Mouse (Mus musculus) testis, adult 10 weeks (tissue): ENCODE data around the gene Abcb11. TPM values are rescaled to one million over a fixed set of nuclear protein-coding genes. Genes with fewer than 3 reads are reported as not detected.

Experiments used
- polyA plus RNA-seq: library from polyadenylated mRNA; stranded (reverse); fragments of 350-450 nt; fragmentation: Illumina TruSeq; extraction: RNeasy Lipid Tissue Mini Kit (QIAGEN cat#74804); gene quantifications from one replicate; pipeline ENCODE4 v1.2.3, GENCODE M21; 2014; ENCODE audit warnings: low read depth, low replicate concordance

The Abcb11 gene
- polyA plus RNA-seq = 1.7 TPM

DNA sequence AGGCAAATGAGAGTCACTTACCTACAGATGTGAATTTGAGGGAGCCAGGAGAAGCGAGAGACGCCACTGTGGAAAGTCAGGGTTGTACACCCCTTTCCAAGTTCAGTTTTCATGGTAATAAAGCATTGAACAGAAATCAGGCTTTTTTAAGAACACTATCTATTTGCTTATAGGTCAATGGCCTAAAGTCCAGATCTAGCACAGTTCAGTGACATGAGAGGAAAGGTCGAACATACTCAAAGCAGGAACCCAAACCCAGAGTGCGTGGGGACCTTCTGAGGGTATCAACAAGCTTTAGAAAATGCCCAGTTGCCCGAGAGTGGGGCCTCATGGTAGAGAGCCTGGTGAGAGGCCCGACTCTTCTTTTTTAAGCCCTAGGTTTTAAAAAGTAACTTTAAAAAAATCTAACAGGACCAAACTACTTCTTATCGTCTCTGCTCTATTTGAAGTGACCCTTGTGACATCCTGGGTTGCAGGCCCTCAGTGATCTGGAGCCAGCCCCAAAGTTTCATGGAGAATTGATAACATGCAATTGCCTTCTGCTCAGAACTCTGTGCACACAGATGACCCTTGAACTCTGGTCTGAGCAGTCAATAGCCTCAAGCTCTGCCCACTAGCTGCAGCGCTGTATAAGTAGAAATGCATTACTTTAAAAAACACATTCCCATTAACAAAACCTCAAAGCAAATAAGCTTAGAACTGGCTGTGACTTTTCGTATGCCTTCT, at the start of gene Abcb11:
Gene Abcb11, minus strand, starts transcription at position 121 of the 726 bp plus-strand sequence.

DNA sequence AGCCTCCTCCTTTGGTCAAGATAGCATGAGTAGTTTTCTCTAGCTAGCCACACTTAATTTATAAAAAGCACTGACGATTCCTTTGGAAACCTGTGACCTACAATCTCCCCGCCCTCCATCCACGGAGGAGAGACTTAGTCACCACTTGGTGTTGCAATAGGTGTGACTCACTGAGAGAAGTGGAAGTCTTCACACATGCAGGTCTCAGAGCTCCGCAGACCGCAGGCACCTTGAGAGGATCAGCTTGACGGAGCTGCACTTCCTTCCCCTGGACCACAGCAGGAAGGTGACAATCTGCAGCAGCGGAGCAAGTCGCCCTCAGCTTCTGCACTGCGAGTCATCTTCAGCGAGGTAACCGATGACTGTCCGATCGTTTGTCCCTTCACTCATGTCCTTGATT, 37.9 kb upstream of the Abcb11 start, which contains the start of gene Dhrs9:
Gene Dhrs9, plus strand, starts transcription at position 165 of the 400 bp plus-strand sequence.

DNA sequence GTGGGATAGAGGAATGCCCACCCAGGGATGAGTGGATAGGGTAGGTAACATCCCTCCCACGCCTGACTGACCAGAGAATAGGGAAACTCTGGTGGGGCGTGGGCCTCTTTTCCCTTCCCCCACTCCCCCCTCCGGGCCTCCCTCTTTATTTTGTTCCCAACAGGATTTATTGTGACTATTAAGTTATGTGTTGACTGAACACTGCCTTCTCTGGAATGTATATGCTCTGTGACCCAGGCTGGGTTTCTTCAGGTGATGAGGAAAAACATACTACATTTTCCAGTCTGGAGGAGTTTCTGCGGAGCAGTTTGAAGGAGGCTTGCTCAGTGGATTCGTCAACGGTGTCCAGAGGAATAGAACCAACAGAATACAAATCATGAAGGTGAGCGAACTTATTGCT, 131.6 kb downstream of the Abcb11 start, which contains the start of gene G6pc2:
Gene G6pc2, plus strand, starts transcription at position 301 of the 400 bp plus-strand sequence.

DNA sequence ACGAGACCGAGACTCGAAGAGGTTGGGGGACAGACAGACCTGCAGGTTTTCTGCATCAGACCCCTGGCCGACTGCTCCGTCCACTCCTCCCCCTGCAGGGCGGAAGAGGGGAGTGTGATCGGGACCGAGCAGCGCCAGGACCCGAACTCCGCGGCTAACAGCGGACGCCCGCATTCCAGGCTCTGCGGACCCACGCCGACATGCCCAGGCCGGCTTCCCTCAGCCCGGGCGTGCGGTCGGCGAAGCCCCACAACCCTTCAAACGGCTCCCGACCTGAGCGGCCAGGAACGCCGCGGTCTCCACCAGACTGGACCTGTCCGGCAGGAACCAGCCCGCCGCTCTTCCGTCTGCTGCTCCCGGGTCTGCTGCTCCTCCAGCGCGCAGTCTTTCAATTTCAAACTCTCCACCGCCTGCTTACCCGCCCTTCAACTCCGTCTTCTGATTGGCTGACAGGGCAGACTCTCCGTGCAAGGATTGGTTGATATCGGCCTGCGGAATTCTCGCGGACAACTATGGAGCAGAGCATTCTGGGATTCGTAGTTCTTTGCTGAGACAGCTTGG, 136.5 kb downstream of the Abcb11 start, which contains the start of gene Spc25:
Gene Spc25, minus strand, starts transcription at position 404 of the 561 bp plus-strand sequence.

Other genes starting within 250 kb of the Abcb11 start
- 0.66 TPM for gene Nostrin, start 206.8 kb downstream of the Abcb11 start, polyA plus RNA-seq
- 113 TPM for gene Spc25, start 136.4 kb downstream of the Abcb11 start, polyA plus RNA-seq
- 0.27 TPM for gene G6pc2, start 131.5 kb downstream of the Abcb11 start, polyA plus RNA-seq
- gene Dhrs9, start 37.8 kb upstream of the Abcb11 start, polyA plus RNA-seq = not detected
- 0.39 TPM for gene Lrp2, start 243.4 kb upstream of the Abcb11 start, polyA plus RNA-seq